Mouse (Mus musculus) lung, postnatal 0 days (tissue): ENCODE data around the gene D10Jhu81e. TPM values are rescaled to one million over a fixed set of nuclear protein-coding genes. Genes with fewer than 3 reads are reported as not detected.
"Not testable (repeated sequence)": the region's sequence is repeated elsewhere in the genome, so short reads cannot be mapped to it uniquely, and the experiment has no call there.

ENCODE experiments used
- ATAC-seq: fragments of 200-750 bp; cut with Nextera tagmentation; 2 replicates; pipeline ENCODE4 v1.8.0; 2017; ENCODE audit warnings: moderate library complexity
- DNase-seq: peaks from one replicate; pipeline ENCODE4 v3.0.0-alpha.2; 2016; ENCODE audit warnings: low spot score
- H3K27ac ChIP-seq: fragments of 300-500 bp; sonication (generic); 2 replicates; pipeline ENCODE4 v1.5.1; 2014; ENCODE audit warnings: antibody characterized with exemption, mild to moderate bottlenecking, low read length, mixed read lengths
- H3K27me3 ChIP-seq: fragments of 300-500 bp; sonication (generic); replicated peaks from 2 replicates; pipeline ENCODE4 v1.6.1; 2014; ENCODE audit warnings: low read length, mixed read lengths; ENCODE audit not compliant: insufficient read depth
- H3K36me3 ChIP-seq: fragments of 300-500 bp; sonication (generic); 2 replicates; pipeline ENCODE4 v1.6.1; 2014; ENCODE audit warnings: low read length, mixed read lengths; ENCODE audit not compliant: insufficient read depth
- H3K4me1 ChIP-seq: fragments of 300-500 bp; sonication (generic); 2 replicates; pipeline ENCODE4 v1.6.1; 2014; ENCODE audit warnings: antibody characterized with exemption, low read depth, low read length, mixed read lengths; ENCODE audit not compliant: insufficient read depth
- H3K4me2 ChIP-seq: fragments of 300-500 bp; sonication (generic); replicated peaks from 2 replicates; pipeline ENCODE4 v1.6.1; 2014; ENCODE audit warnings: low read depth, mild to moderate bottlenecking, low read length, moderate library complexity, mixed read lengths
- H3K4me3 ChIP-seq: fragments of 300-500 bp; sonication (generic); 2 replicates; pipeline ENCODE4 v1.5.1; 2014; ENCODE audit warnings: low read depth, low read length
- H3K9ac ChIP-seq: fragments of 300-500 bp; sonication (generic); replicated peaks from 2 replicates; pipeline ENCODE4 v1.6.1; 2014; ENCODE audit warnings: low read depth, mild to moderate bottlenecking
- H3K9me3 ChIP-seq: fragments of 300-500 bp; sonication (generic); 2 replicates; pipeline ENCODE4 v1.6.1; 2016; ENCODE audit warnings: low read length, mixed read lengths
- CTCF ChIP-seq: IDR thresholded peaks from 2 replicates; pipeline ENCODE4 v1.5.1; 2016; ENCODE audit warnings: antibody characterized with exemption, mild to moderate bottlenecking
- EP300 ChIP-seq: IDR thresholded peaks from 2 replicates; pipeline ENCODE4 v1.6.1; 2016; ENCODE audit warnings: antibody characterized with exemption, mild to moderate bottlenecking, control low read depth
- WGBS: fragments of 180-500 bp; shearing (Covaris S2); extraction: QIAGEN DNeasy Blood & Tissue Kit; methylation state at CpG from one replicate; pipeline ENCODE4 v1.1.7; 2014; 5-methylcytosine and 5-hydroxymethylcytosine counted together
- polyA plus RNA-seq: library from polyadenylated mRNA; unstranded; fragments of >200 nt; fragmentation: Nextera tagmentation; extraction: Ambion mirVana; gene quantifications from 2 replicates; pipeline ENCODE4 v1.2.1, GENCODE M21; 2015

D10Jhu81e gene
- polyA plus RNA-seq, 1 experiment from 2014 or later, result 24.8 TPM

DNA sequence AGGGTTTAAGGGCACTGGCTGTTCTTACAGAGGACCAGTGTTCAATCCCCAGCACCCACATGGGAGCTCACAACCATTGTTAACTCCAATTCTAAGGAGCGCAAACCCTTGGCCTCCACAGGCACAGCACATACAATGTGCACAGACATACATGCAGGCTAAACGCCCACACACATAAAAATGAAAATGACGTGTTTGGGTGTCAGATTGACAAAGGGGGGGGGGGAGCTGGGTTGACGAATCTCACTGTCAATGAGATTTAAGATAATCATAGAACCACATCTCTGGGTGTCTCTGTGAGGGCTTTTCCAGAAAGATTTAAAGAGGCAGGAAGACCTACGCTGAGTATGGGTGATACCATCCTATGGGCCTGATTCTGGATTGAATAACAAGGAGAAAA is 43.3 kb downstream of the D10Jhu81e start:
- Histone ChIP-seq H3K27me3 (no peaks in the 10 kb centered on the region), H3K9me3 (no peaks in the 10 kb centered on the region), H3K4me2 (no peak overlapping the region), H3K9ac (no peak overlapping the region), H3K27ac (no peak overlapping the region), H3K4me1 (no peaks in the 10 kb centered on the region), H3K36me3 (no peaks in the 10 kb centered on the region), H3K4me3 (no peak overlapping the region)
- ATAC-seq (no peak), DNase-seq (no peak)
- 81% methylated on average over 5 of the region's 5 CpGs for WGBS
- no peak for TF ChIP-seq CTCF
- TF ChIP-seq EP300, result no peak

DNA sequence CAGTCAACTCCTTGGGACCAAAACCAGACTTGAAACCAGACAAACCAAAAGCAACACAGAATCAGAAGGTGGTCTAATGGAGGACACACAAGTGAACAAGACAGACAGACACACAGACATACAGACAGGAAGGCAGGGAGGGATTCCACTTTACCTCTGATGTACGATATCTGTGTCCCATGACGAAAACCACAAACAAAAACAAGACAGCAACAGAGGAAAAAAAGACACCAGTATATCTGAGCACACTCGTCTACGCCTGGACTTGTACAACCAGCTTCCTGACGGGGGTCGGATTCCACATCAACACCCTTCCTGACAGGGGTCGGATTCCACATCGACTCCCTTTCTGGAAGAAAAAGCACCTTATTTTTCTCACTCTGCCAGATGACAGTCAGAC is 44.5 kb downstream of the D10Jhu81e start:
- 61% methylated on average over 8 of the region's 8 CpGs for WGBS
- not testable (repeated sequence) for H3K36me3 ChIP-seq, H3K4me1 ChIP-seq, H3K9ac ChIP-seq, H3K4me3 ChIP-seq, H3K4me2 ChIP-seq, H3K27ac ChIP-seq, DNase-seq, ATAC-seq, H3K27me3 ChIP-seq, H3K9me3 ChIP-seq

DNA sequence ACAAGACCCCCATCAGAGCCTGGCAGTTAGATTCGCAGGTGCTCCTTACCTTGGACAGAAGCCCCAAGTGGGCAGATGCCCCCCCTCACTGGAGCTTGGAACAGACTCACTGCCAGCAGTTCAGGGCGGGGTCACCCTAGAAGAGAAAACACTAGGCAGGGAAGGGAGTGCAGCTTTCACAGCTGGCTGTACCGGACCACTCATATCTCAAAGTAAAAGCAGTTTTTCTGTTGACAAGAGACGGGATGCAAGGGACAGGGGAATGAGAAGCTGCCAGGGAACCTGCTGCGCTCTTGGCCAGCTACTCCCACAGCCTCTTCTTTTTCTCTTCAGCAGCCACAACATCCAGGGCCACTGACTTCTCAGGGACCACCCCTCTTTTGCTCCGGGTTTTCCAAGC is 45.4 kb downstream of the D10Jhu81e start:
- H3K4me1 ChIP-seq, H3K36me3 ChIP-seq, DNase-seq, ATAC-seq, H3K4me2 ChIP-seq, H3K27me3 ChIP-seq, H3K4me3 ChIP-seq, H3K27ac ChIP-seq, H3K9ac ChIP-seq, H3K9me3 ChIP-seq: not testable (repeated sequence)
- WGBS, result 36% methylated on average over 6 of the region's 6 CpGs

DNA sequence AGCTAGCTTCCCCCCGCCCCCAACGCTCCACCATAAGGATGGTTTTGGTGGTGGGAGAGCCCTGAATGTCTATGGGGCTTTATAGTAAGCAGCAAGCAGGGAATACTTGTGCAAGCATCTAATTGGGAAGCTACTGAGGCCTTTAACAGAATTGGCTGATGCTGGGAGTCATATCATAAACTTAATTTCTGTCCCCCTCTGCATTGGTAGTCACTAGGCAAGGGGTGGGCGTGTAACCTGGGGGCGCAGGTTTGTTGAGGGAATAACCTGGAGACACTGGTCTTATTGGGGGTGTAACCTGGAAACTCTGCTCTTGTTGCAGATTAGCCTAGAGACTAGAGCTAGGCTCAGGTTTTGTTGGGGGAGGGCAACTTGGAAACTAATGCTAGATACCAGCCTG is 50.2 kb downstream of the D10Jhu81e start:
- no peaks in the 10 kb centered on the region; the same call in 1 of the 2 replicates for H3K9me3 ChIP-seq
- H3K36me3 ChIP-seq, result no peaks in the 10 kb centered on the region
- no peak overlapping the region for H3K4me2 ChIP-seq
- no peak for TF ChIP-seq EP300
- no peak overlapping the region for H3K4me3 ChIP-seq
- no peak overlapping the region for H3K9ac ChIP-seq
- ATAC-seq, result no peak
- H3K4me1 ChIP-seq, result no peaks in the 10 kb centered on the region
- H3K27ac ChIP-seq, result no peak overlapping the region
- 90% methylated on average over 4 of the region's 4 CpGs for WGBS
- no peak for DNase-seq
- H3K27me3 ChIP-seq, result no peaks in the 10 kb centered on the region

DNA sequence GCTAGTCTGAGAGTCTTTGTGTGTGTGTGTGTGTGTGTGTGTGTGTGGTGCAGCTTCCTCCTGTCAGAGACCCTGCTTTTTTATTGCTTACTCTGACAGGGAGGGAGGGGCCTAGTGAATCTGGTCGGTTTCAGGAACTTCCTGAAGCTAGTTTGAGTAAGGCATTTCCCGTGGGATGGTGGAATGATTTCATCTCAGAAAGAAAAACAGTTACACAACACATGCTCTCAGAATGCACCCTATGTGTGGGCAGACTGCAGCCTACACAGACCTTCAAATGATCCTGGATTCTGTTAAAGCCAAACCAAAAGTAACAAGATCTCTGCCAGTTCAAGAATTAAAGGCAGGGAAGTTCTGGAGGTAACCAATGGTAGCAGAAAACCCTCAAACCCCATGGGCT is 54.4 kb downstream of the D10Jhu81e start:
- Histone ChIP-seq H3K36me3 (no peaks in the 10 kb centered on the region), H3K9ac (no peak overlapping the region), H3K4me3 (no peak overlapping the region), H3K27me3 (no peaks in the 10 kb centered on the region), H3K27ac (no peak overlapping the region), H3K4me2 (no peak overlapping the region), H3K4me1 (no peaks in the 10 kb centered on the region), H3K9me3 (no peaks in the 10 kb centered on the region; the same call in 1 of the 2 replicates)
- DNase-seq, result no peak
- no peak for ATAC-seq
- TF ChIP-seq EP300 (no peak), CTCF (no peak)
- 60% methylated on average over 2 of the region's 2 CpGs for WGBS

DNA sequence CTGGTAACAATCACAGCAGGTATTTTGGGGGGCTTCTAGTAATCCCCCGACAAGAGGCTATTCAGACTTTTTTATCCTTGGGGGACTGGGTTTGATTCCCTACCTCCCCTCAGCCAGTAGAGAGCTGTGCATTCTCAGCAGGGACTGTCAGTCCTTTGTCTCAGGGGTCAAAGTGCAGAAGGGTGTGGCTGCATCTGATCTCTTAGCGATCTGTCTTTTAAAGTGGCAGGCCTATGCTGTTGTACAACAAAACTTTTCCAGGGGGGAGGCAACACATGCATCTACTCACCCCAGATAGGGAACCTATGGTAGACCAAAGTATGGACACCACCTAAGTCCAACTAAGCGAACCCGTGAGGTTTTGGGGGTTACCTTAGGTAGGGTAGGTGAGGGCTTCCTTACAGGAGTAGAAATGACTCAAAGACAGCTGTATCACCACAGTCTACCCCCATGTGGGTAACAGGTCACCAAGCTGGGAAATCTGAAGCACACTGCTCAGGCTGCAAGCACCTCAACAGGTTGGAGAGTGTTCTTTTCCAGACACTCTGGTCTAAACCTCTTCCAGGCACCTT is 55.0 kb downstream of the D10Jhu81e start:
- Histone ChIP-seq H3K9ac (no peak overlapping the region), H3K4me1 (no peaks in the 10 kb centered on the region), H3K27ac (no peak overlapping the region), H3K4me3 (no peak overlapping the region), H3K27me3 (no peaks in the 10 kb centered on the region), H3K4me2 (no peak overlapping the region), H3K36me3 (no peaks in the 10 kb centered on the region), H3K9me3 (no peaks in the 10 kb centered on the region; the same call in 1 of the 2 replicates)
- WGBS, result 79% methylated on average over 4 of the region's 4 CpGs
- TF ChIP-seq CTCF, result no peak
- DNase-seq (no peak), ATAC-seq (no peak)

Other genes with a start within 250 kb of the D10Jhu81e start
- 0.52 and 0.74 TPM in 2 replicates for gene Trpm2, start 199.2 kb downstream of the D10Jhu81e start, polyA plus RNA-seq
- 15.1 and 16.8 TPM in 2 replicates for gene 1810043G02Rik, start 191.3 kb downstream of the D10Jhu81e start, polyA plus RNA-seq
- 35.6 and 40.0 TPM in 2 replicates for gene Pfkl, start 159.7 kb downstream of the D10Jhu81e start, polyA plus RNA-seq
- gene Dnmt3l, start 127.8 kb downstream of the D10Jhu81e start, polyA plus RNA-seq, result 0.36 TPM in 1 of 2 replicates, not detected in the other
- not detected in 2 replicates for gene Aire, start 126.2 kb downstream of the D10Jhu81e start, polyA plus RNA-seq
- gene Icosl, start 100.5 kb downstream of the D10Jhu81e start, polyA plus RNA-seq, result 5.4 and 5.8 TPM in 2 replicates
- gene Pwp2, start 15.4 kb upstream of the D10Jhu81e start, polyA plus RNA-seq, result 5.8 and 6.4 TPM in 2 replicates
- 19.2 and 19.9 TPM in 2 replicates for gene Trappc10, start 74.9 kb upstream of the D10Jhu81e start, polyA plus RNA-seq
- gene Agpat3, start 182.7 kb upstream of the D10Jhu81e start, polyA plus RNA-seq, result 119 and 129 TPM in 2 replicates
- 171 and 175 TPM in 2 replicates for gene Rrp1, start 243.3 kb upstream of the D10Jhu81e start, polyA plus RNA-seq